Mouse (Mus musculus) cerebellum, adult 2 months (tissue): ENCODE results near the gene Gnaz.

ENCODE experiments used
- CTCF ChIP-seq: fragments of 200-500 bp; IDR thresholded peaks from 2 replicates; pipeline ENCODE4 v1.5.1; 2011; ENCODE audit warnings: low read depth, mild to moderate bottlenecking, control low read depth, low read length, moderate library complexity, borderline replicate concordance; ENCODE audit not compliant: insufficient read depth
- POLR2A ChIP-seq: fragments of 200-500 bp; IDR thresholded peaks from 2 replicates; pipeline ENCODE4 v1.6.1; 2011; ENCODE audit warnings: low read length, control low read depth, borderline replicate concordance; ENCODE audit not compliant: insufficient read depth

- TF ChIP-seq CTCF (no peak), POLR2A (no peak)
Observed at GRCm38 (mm10) chr10:74975626-74976025, 8.6 kb downstream of the Gnaz start.
